Mouse (Mus musculus) myocyte (in vitro differentiated cells): ENCODE measurements around the gene Susd5. TPM values are rescaled to one million over a fixed set of nuclear protein-coding genes. Genes with fewer than 3 reads are reported as not detected.
A peak's percentile ranks its signal among the peaks of the same experiment; 100 is the strongest.
"Not testable (repeated sequence)": the region's sequence is repeated elsewhere in the genome, so short reads cannot be mapped to it uniquely, and the experiment has no call there.

Experiments used
- H3K27me3 ChIP-seq: one replicate; pipeline ENCODE4 v1.6.1; 2011; ENCODE audit not compliant: control insufficient read depth, insufficient read depth, insufficient read length
- H3K36me3 ChIP-seq: one replicate; pipeline ENCODE4 v1.6.1; 2011; ENCODE audit not compliant: control insufficient read depth, insufficient read depth
- H3K4me2 ChIP-seq: one replicate; pipeline ENCODE4 v1.6.1; 2011; ENCODE audit warnings: low read depth, control low read depth
- H3K4me3 ChIP-seq: one replicate; pipeline ENCODE4 v1.5.1; 2011; ENCODE audit warnings: mild to moderate bottlenecking, control low read depth, moderate library complexity
- H3K79me2 ChIP-seq: one replicate; pipeline ENCODE4 v1.6.1; 2011; ENCODE audit not compliant: control insufficient read depth, insufficient read depth
- H3ac ChIP-seq: one replicate; pipeline ENCODE4 v1.6.1; 2011; ENCODE audit not compliant: control insufficient read depth, insufficient read length
- CEBPB ChIP-seq: IDR thresholded peaks from 2 replicates; pipeline ENCODE4 v1.6.1; 2011; ENCODE audit warnings: mild to moderate bottlenecking, moderate library complexity; ENCODE audit not compliant: poor library complexity, insufficient read depth, severe bottlenecking
- E2F4 ChIP-seq: IDR thresholded peaks from one replicate; pipeline ENCODE4 v1.6.1; 2011; ENCODE audit warnings: mild to moderate bottlenecking, control low read depth, moderate library complexity; ENCODE audit not compliant: insufficient read depth
- MAX ChIP-seq: IDR thresholded peaks from one replicate; pipeline ENCODE4 v1.6.1; 2011; ENCODE audit warnings: low read depth, mild to moderate bottlenecking, control low read depth
- MYOD1 ChIP-seq, 3 experiments: IDR thresholded peaks; one replicate each; pipeline ENCODE4 v1.6.1; 2011; ENCODE audit warnings: control low read depth in 2 of 3, low read depth in 2 of 3, mild to moderate bottlenecking in 2 of 3, moderate library complexity in 1 of 3; ENCODE audit not compliant: insufficient read length in 2 of 3, control insufficient read depth in 1 of 3
- MYOG ChIP-seq, 3 experiments: IDR thresholded peaks; one replicate each; pipeline ENCODE4 v1.6.1; 2011; ENCODE audit warnings: control low read depth in 2 of 3, low read depth in 2 of 3, mild to moderate bottlenecking in 2 of 3; ENCODE audit not compliant: insufficient read length in 2 of 3, control insufficient read depth in 1 of 3, insufficient read depth in 1 of 3
- POLR2A ChIP-seq: IDR thresholded peaks from one replicate; pipeline ENCODE4 v1.6.1; 2011; ENCODE audit warnings: low read depth, mild to moderate bottlenecking, control low read depth, moderate library complexity; ENCODE audit not compliant: insufficient read length
- POLR2AphosphoS2 ChIP-seq: IDR thresholded peaks from one replicate; pipeline ENCODE4 v1.6.1; 2011; ENCODE audit warnings: low read depth, control low read depth; ENCODE audit not compliant: insufficient read length
- REST ChIP-seq: IDR thresholded peaks from one replicate; pipeline ENCODE4 v1.6.1; 2011; ENCODE audit warnings: mild to moderate bottlenecking, control low read depth, moderate library complexity; ENCODE audit not compliant: insufficient read depth, insufficient read length
- SRF ChIP-seq: IDR thresholded peaks from one replicate; pipeline ENCODE4 v1.6.1; 2011; ENCODE audit warnings: low read depth; ENCODE audit not compliant: control insufficient read depth, insufficient read length
- TCF12 ChIP-seq: IDR thresholded peaks from one replicate; pipeline ENCODE4 v1.6.1; 2011; ENCODE audit warnings: mild to moderate bottlenecking, control low read depth; ENCODE audit not compliant: poor library complexity, insufficient read depth, severe bottlenecking
- TCF3 ChIP-seq: IDR thresholded peaks from one replicate; pipeline ENCODE4 v1.6.1; 2011; ENCODE audit warnings: low read depth, control low read depth; ENCODE audit not compliant: insufficient read length
- USF1 ChIP-seq: IDR thresholded peaks from one replicate; pipeline ENCODE4 v1.6.1; 2011; ENCODE audit warnings: low read depth, mild to moderate bottlenecking, control low read depth, moderate library complexity
- polyA plus RNA-seq: library from polyadenylated mRNA; unstranded; fragments of >200 nt; fragmentation: generic; extraction: Trizol; gene quantifications from one replicate; pipeline ENCODE4 v1.2.1, GENCODE M21; 2012; ENCODE audit warnings: missing spikeins

Susd5 gene
- polyA plus RNA-seq, 1 experiment, result 2.5 TPM

DNA sequence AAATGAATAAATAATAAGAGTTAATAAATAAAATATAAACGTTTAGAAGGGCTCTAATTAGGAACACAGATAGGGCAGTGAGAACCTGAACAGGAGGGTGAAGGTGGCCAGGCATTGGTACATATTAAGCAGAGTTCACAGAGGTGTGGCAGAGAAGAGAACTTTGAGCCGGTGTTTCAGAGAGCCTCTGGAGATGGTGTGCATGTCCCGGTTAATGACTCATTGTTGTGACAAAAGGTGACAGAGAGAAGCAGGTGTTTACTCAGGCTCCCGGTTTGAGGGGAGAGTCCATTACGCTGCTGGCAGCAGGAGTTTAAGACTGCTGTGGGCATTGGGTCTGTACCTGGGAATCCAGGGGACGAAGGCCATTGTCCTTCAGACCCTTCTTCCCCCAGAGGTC is 12.4 kb downstream of the Susd5 start:
- Histone ChIP-seq H3K4me2 (no peak overlapping the region), H3K4me3 (no peak overlapping the region), H3K79me2 (no peaks in the 10 kb centered on the region), H3K36me3 (no peaks in the 10 kb centered on the region), H3ac (no peak overlapping the region), H3K27me3 (no peaks in the 10 kb centered on the region)
- no peak for TF ChIP-seq MYOG (IDR thresholded peaks at IDR 0.05; ENCODE audit: control insufficient read depth in 1 of 3, insufficient read depth in 1 of 3, insufficient read length in 2 of 3, low read depth in 2 of 3)
- no peak for TF ChIP-seq SRF
- TF ChIP-seq MAX, result no peak
- no peak for TF ChIP-seq TCF3
- TF ChIP-seq POLR2A, result no peak
- TF ChIP-seq REST, result no peak
- TF ChIP-seq MYOD1 (IDR thresholded peaks at IDR 0.05; ENCODE audit: control insufficient read depth in 1 of 3, insufficient read length in 2 of 3, low read depth in 2 of 3), result peak in 2 of 3 experiments; percentile 27 to 54

GRCm38 (mm10) chr9:114073681-114074080 is 16.7 kb downstream of the Susd5 start:
- Histone ChIP-seq H3ac (no peak overlapping the region), H3K36me3 (no peaks in the 10 kb centered on the region), H3K4me3 (no peak overlapping the region), H3K4me2 (no peak overlapping the region), H3K79me2 (no peaks in the 10 kb centered on the region), H3K27me3 (no peaks in the 10 kb centered on the region)
- TF ChIP-seq TCF12, result no peak
- TF ChIP-seq CEBPB, result no peak
- no peak for TF ChIP-seq POLR2AphosphoS2
- TF ChIP-seq SRF, result no peak
- no peak for TF ChIP-seq MAX

DNA sequence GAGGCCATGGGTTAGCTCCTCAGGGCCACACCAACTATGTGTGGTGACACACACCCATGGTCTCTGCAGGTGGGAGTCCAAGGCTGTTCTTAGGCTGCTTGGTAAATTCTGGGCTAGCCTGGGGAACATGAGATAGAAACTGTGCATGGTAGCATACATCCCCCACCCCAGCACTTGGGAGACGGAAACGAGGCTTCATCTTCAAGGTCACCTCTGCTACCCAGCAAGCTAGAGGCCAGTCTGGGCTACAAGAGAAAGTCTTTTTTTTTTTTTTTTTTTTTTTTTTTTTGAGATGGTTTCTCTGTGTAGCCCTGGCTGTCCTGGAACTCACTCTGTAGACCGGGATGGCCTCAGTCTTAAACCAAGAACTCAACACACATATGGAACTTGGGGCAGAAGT is 29.5 kb downstream of the Susd5 start:
- TF ChIP-seq E2F4 (no peak), POLR2AphosphoS2 (no peak), CEBPB (no peak), MAX (no peak), TCF12 (no peak), USF1 (no peak), MYOG (IDR thresholded peaks at IDR 0.05; ENCODE audit: control insufficient read depth in 1 of 3, insufficient read depth in 1 of 3, insufficient read length in 2 of 3, low read depth in 2 of 3) (no peak), TCF3 (no peak)
- H3K79me2 ChIP-seq, result no peaks in the 10 kb centered on the region
- no peak overlapping the region for H3K4me3 ChIP-seq
- H3K4me2 ChIP-seq, result no peak overlapping the region
- H3ac ChIP-seq, result no peak overlapping the region
- H3K27me3 ChIP-seq, result no peaks in the 10 kb centered on the region
- no peaks in the 10 kb centered on the region for H3K36me3 ChIP-seq

- Histone ChIP-seq H3K79me2 (no peaks in the 10 kb centered on the region), H3K36me3 (no peaks in the 10 kb centered on the region), H3ac (no peak overlapping the region), H3K4me3 (no peak overlapping the region), H3K4me2 (no peak overlapping the region), H3K27me3 (no peaks in the 10 kb centered on the region)
- no peak for TF ChIP-seq POLR2AphosphoS2
- TF ChIP-seq SRF, result no peak
- TF ChIP-seq TCF12, result no peak
These were observed 30.3 kb downstream of the Susd5 start for GRCm38 (mm10) chr9:114087106-114087815.

GRCm38 (mm10) chr9:114088885-114089284 is 31.9 kb downstream of the Susd5 start:
- H3K79me2 ChIP-seq, H3K27me3 ChIP-seq, H3K4me3 ChIP-seq, H3K4me2 ChIP-seq, H3K36me3 ChIP-seq, H3ac ChIP-seq: not testable (repeated sequence)

- H3K79me2 ChIP-seq, H3K27me3 ChIP-seq, H3K36me3 ChIP-seq, H3ac ChIP-seq, H3K4me3 ChIP-seq, H3K4me2 ChIP-seq: not testable (repeated sequence)
These were observed 35.2 kb downstream of the Susd5 start for GRCm38 (mm10) chr9:114092188-114092587.
